Mouse (Mus musculus) liver, postnatal 0 days (tissue): ENCODE measurements around the gene Cd83.

ENCODE experiments used
- CTCF ChIP-seq: sonication (generic); IDR thresholded peaks from 2 replicates; pipeline ENCODE4 v1.5.1; 2016; ENCODE audit warnings: antibody characterized with exemption, low read depth
- EP300 ChIP-seq: IDR thresholded peaks from 2 replicates; pipeline ENCODE4 v1.6.1; 2016; ENCODE audit warnings: antibody characterized with exemption, low read depth, mild to moderate bottlenecking

- TF ChIP-seq CTCF: no peak
- TF ChIP-seq EP300: no peak
These were observed 37.7 kb downstream of the Cd83 start for GRCm38 (mm10) chr13:43822306-43822705.
